Mouse (Mus musculus): ENCODE data around the gene Rpusd2. TPM values are rescaled to one million over a fixed set of nuclear protein-coding genes. Genes with fewer than 3 reads are reported as not detected.

Rpusd2 gene
- polyA plus RNA-seq, 1 experiment from 2014 or later = 8.0 TPM

DNA sequence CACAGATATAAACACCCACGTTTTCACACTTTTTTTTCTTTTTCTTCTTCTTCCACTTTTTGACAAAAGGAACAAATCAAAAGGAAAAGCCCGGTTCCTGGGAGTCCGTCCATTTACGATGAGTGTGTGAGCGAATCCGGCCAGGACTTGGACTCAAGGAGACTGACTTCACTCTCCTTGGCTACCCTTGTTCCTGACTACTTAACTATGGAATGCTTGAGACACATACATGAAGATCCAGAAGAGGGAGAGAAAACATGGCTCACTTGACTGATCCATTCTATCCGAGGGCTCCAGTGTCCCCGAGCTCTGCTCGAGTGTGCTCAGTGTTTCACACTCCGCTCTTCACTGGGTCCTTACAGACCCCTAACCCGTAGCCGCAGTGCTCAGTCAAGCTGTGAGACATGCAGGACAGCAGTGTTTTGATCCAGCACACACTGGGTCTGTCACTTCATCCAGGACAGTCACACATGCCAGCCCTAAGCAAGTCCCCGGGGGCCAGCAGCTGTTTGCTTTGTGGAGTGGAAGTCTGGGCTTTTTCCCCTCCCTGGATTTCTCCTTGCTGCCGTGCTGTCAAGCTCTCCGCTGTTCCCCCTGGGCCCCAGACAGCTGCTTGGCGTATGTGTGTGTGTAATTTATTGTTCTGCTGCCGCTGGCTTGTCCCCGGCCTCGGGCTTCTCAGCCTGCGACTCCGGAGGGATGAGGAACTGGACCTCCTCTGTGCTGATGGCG lies 16.0 kb upstream of the Rpusd2 start:
- 58% methylated on average over 22 of the region's 22 CpGs for WGBS
- peak overlapping the region; percentile 21; the same call in 1 of the 2 replicates for H3K4me3 ChIP-seq
- H3K36me3 ChIP-seq = peaks cover 59% of the 10 kb centered on the region

GRCm38 (mm10) chr2:119019131-119019530 lies 15.5 kb upstream of the Rpusd2 start:
- Histone ChIP-seq H3K4me1 (replicated peaks) (peaks cover 13% of the 10 kb centered on the region), H3K27ac (peak overlapping the region; percentile 62), H3K27me3 (ENCODE audit: insufficient read depth, poor library complexity, severe bottlenecking) (no peaks in the 10 kb centered on the region), H3K36me3 (peaks cover 64% of the 10 kb centered on the region), H3K4me3 (peak overlapping the region; percentile 21; the same call in 1 of the 2 replicates), H3K9me3 (no peaks in the 10 kb centered on the region)
- WGBS = 11% methylated on average over 5 of the region's 5 CpGs
- DNase-seq (ENCODE audit: low spot score) = peak; percentile 26

More for the DNA sequence above, 16.0 kb upstream of the Rpusd2 start:
- Histone ChIP-seq H3K4me1 (replicated peaks) (peaks cover 13% of the 10 kb centered on the region), H3K27ac (peak overlapping the region; percentile 62), H3K9me3 (no peaks in the 10 kb centered on the region), H3K27me3 (ENCODE audit: insufficient read depth, poor library complexity, severe bottlenecking) (no peaks in the 10 kb centered on the region)
- DNase-seq (ENCODE audit: low spot score) = peak; percentile 53

DNA sequence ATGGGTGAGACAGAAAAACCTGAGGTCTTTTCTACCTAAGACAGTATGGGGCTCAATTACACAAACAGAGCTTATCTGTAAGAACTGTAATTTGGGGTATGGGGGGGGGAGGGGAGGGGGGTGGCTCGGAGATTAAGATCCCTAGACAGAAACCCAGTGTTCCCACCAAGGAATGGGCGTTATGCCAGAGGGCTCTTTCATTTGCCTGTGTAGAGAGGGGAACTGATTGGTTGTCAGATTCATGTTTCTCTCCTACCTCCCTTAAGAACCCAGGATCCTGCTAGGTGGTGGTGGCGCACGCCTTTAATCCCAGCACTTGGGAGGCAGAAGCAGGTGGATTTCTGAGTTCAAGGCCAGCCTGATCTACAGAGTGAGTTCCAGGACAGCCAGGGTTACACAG lies 15.1 kb upstream of the Rpusd2 start:
- H3K27ac ChIP-seq = no peak overlapping the region
- peaks cover 69% of the 10 kb centered on the region for H3K36me3 ChIP-seq
- peaks cover 13% of the 10 kb centered on the region for H3K4me1 ChIP-seq (replicated peaks)
- no peak for DNase-seq (ENCODE audit: low spot score)
- H3K9me3 ChIP-seq = no peaks in the 10 kb centered on the region
- peak overlapping the region; percentile 21; the same call in 1 of the 2 replicates for H3K4me3 ChIP-seq
- H3K27me3 ChIP-seq (ENCODE audit: insufficient read depth, poor library complexity, severe bottlenecking) = no peaks in the 10 kb centered on the region
- WGBS = 63% methylated on average over 4 of the region's 4 CpGs

DNA sequence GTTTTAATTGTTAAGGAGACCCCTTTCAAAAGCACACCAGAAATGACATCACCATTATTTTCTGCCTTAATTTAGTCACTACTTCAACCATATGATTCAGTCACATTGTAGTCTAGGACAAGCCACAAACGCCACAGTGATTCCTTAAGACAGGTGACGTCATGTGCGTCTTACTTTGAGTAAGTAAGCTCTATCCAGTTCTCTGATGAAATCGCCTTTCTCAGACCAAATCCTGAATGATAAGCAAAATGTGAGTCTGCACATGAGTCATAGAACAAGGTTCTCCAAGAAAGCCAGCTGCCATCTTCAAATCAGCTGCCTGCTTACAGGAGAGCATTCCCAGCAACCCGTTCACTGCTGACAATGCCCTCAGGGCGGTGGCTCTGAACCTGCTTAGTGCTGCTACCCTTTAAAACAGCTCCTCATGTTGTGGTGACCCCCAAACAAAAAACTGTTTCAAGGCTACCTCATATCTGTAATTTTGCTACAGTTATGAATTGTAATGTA lies 11.4 kb upstream of the Rpusd2 start:
- peaks cover 17% of the 10 kb centered on the region for H3K4me1 ChIP-seq (replicated peaks)
- DNase-seq (ENCODE audit: low spot score) = no peak
- no peak overlapping the region for H3K4me3 ChIP-seq
- H3K27me3 ChIP-seq (ENCODE audit: insufficient read depth, poor library complexity, severe bottlenecking) = no peaks in the 10 kb centered on the region
- WGBS = 95% methylated on average over 6 of the region's 6 CpGs
- peaks cover 80% of the 10 kb centered on the region for H3K36me3 ChIP-seq
- H3K9me3 ChIP-seq = no peaks in the 10 kb centered on the region
- H3K27ac ChIP-seq = no peak overlapping the region

DNA sequence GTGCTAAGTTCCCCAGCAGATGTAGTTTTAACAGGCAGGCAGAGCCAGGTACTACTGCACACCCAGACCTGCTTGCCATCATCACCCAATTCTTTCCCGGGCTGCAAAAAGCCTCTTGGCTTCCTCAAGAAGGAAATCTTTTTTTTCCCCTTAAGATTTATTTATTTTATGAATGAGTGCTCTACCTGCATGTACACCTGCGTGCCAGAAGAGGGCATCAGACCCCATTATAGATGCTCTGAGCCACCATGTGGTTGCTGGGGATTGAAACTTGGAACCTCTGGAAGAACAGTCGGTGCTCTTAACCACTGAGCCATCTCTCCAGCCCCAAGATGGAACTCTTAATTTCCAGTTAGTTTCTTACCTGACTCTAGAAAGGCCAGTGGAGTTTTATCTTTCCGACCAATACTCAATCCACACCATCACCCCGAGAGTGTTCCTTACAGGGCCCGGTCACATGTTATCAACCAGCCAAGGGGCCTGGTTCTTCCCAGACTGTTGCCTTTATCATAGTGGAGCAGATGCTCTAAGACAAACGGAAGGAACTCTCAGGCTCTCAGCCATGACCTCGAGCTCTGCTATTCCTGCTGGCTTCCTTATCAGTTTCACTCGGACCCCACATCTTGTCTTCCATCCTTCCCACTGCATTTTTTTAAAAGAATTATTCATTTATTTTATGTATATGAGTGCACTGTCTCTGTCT lies 9.9 kb upstream of the Rpusd2 start:
- Histone ChIP-seq H3K4me1 (replicated peaks) (peaks cover 15% of the 10 kb centered on the region), H3K4me3 (no peak overlapping the region), H3K9me3 (no peaks in the 10 kb centered on the region), H3K36me3 (peaks cover 69% of the 10 kb centered on the region), H3K27ac (no peak overlapping the region), H3K27me3 (ENCODE audit: insufficient read depth, poor library complexity, severe bottlenecking) (no peaks in the 10 kb centered on the region)
- WGBS = 78% methylated on average over 9 of the region's 9 CpGs
- no peak for DNase-seq (ENCODE audit: low spot score)

DNA sequence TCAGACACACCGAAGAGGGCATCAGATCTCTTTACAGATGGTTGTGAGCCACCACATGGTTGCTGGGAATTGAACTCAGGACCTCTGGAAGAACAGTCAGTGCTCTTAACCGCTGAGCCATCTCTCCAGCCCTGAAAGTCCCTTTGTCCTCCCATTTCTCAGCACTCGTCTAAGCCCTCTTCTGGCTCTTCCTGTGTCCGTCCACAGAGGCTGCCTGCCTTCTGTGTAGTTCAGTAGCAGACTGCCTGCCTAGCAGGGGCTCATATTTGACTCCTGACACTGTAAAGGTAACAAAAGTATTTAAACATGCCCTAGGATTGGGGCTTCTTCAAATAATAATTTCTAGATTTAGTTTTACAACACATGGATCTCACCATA lies 9.4 kb upstream of the Rpusd2 start:
- WGBS = 79% methylated on average over 4 of the region's 4 CpGs
- H3K9me3 ChIP-seq = no peaks in the 10 kb centered on the region
- no peak overlapping the region for H3K4me3 ChIP-seq
- no peak overlapping the region for H3K27ac ChIP-seq
- H3K4me1 ChIP-seq (replicated peaks) = peaks cover 17% of the 10 kb centered on the region
- no peak for DNase-seq (ENCODE audit: low spot score)
- H3K27me3 ChIP-seq (ENCODE audit: insufficient read depth, poor library complexity, severe bottlenecking) = no peaks in the 10 kb centered on the region
- H3K36me3 ChIP-seq = peaks cover 65% of the 10 kb centered on the region

- Histone ChIP-seq H3K27ac (no peak overlapping the region), H3K9me3 (no peaks in the 10 kb centered on the region), H3K27me3 (ENCODE audit: insufficient read depth, poor library complexity, severe bottlenecking) (no peaks in the 10 kb centered on the region), H3K36me3 (peaks cover 48% of the 10 kb centered on the region), H3K4me1 (replicated peaks) (peaks cover 17% of the 10 kb centered on the region), H3K4me3 (no peak overlapping the region)
- whole genome bisulfite sequencing = 92% methylated on average over 4 of the region's 4 CpGs
- DNase-seq (ENCODE audit: low spot score) = no peak
Observed at GRCm38 (mm10) chr2:119026951-119027350, 7.6 kb upstream of the Rpusd2 start.

- Histone ChIP-seq H3K4me1 (replicated peaks) (peaks cover 17% of the 10 kb centered on the region), H3K36me3 (peaks cover 27% of the 10 kb centered on the region; the same call in 1 of the 2 replicates), H3K27ac (peak within 1 kb of the TSS; percentile 79), H3K27me3 (ENCODE audit: insufficient read depth, poor library complexity, severe bottlenecking) (no peaks in the 10 kb centered on the region; the same call in 1 of the 2 replicates), H3K4me3 (peak within 1 kb of the TSS; percentile 82), H3K9me3 (no peaks in the 10 kb centered on the region)
- peak; percentile 94 for DNase-seq (ENCODE audit: low spot score)
- WGBS = under 1% methylated on average over 28 of the region's 28 CpGs
Observed at GRCm38 (mm10) chr2:119028941-119029551, 5.5 kb upstream of the Rpusd2 start, which contains the start of gene Ccdc32. Ccdc32 (minus strand) TSS chr2:119029393.

- peaks cover 30% of the 10 kb centered on the region for H3K4me1 ChIP-seq (replicated peaks)
- H3K4me3 ChIP-seq = no peak overlapping the region
Observed at GRCm38 (mm10) chr2:119032191-119032590, 2.4 kb upstream of the Rpusd2 start.

GRCm38 (mm10) chr2:119035397-119035745 lies 781 bp downstream of the Rpusd2 start:
- peak overlapping the region; percentile 86 for H3K4me3 ChIP-seq
- H3K27me3 ChIP-seq (ENCODE audit: insufficient read depth, poor library complexity, severe bottlenecking) = no peaks in the 10 kb centered on the region; the same call in 1 of the 2 replicates
- no peaks in the 10 kb centered on the region for H3K9me3 ChIP-seq
- H3K27ac ChIP-seq = peak overlapping the region; percentile 94
- H3K4me1 ChIP-seq (replicated peaks) = peaks cover 13% of the 10 kb centered on the region
- H3K36me3 ChIP-seq = peaks cover 38% of the 10 kb centered on the region
- no peak for DNase-seq (ENCODE audit: low spot score)
- 8% methylated on average over 7 of the region's 7 CpGs for WGBS

More at GRCm38 (mm10) chr2:119032191-119032590, 2.4 kb upstream of the Rpusd2 start:
- Histone ChIP-seq H3K9me3 (no peaks in the 10 kb centered on the region), H3K36me3 (peaks cover 6% of the 10 kb centered on the region), H3K27ac (no peak overlapping the region), H3K27me3 (ENCODE audit: insufficient read depth, poor library complexity, severe bottlenecking) (no peaks in the 10 kb centered on the region; the same call in 1 of the 2 replicates)
- no peak for DNase-seq (ENCODE audit: low spot score)
- WGBS = 72% methylated on average over 4 of the region's 4 CpGs

- Histone ChIP-seq H3K9me3 (no peaks in the 10 kb centered on the region), H3K4me3 (no peak overlapping the region), H3K27me3 (ENCODE audit: insufficient read depth, poor library complexity, severe bottlenecking) (no peaks in the 10 kb centered on the region), H3K27ac (no peak overlapping the region), H3K4me1 (replicated peaks) (peaks cover 2% of the 10 kb centered on the region), H3K36me3 (peaks cover 64% of the 10 kb centered on the region)
- 61% methylated on average over 4 of the region's 4 CpGs for WGBS
- no peak for DNase-seq (ENCODE audit: low spot score)
Observed at GRCm38 (mm10) chr2:119040882-119041281, 6.3 kb downstream of the Rpusd2 start.

- Histone ChIP-seq H3K4me1 (replicated peaks) (peaks cover 12% of the 10 kb centered on the region), H3K9me3 (no peaks in the 10 kb centered on the region), H3K36me3 (peaks cover 28% of the 10 kb centered on the region), H3K27me3 (ENCODE audit: insufficient read depth, poor library complexity, severe bottlenecking) (no peaks in the 10 kb centered on the region), H3K27ac (no peak overlapping the region), H3K4me3 (no peak overlapping the region)
- 77% methylated on average over 2 of the region's 2 CpGs for WGBS
- no peak for DNase-seq (ENCODE audit: low spot score)
Observed at GRCm38 (mm10) chr2:119045163-119045562, 10.6 kb downstream of the Rpusd2 start.
